Mouse (Mus musculus) left cerebral cortex, postnatal 10 days (tissue): ENCODE measurements at regions not wholly inside any gene's neighbourhood (a gene's known extent, or its start where the extent isn't known, plus 50 kb on each side); places are given as distances from the start of the nearest gene placed in this dataset.
A peak's percentile ranks its signal among the peaks of the same experiment; 100 is the strongest.
"Not testable (repeated sequence)": the region's sequence is repeated elsewhere in the genome, so short reads cannot be mapped to it uniquely, and the experiment has no call there.

Experiments used
- DNase-seq, 2 experiments: peaks; one replicate each; pipeline ENCODE4 v3.0.0; 2021 to 2022; ENCODE audit warnings: low spot score in 2 of 2, mixed read lengths in 1 of 2; ENCODE audit errors: extremely low spot score in 1 of 2
- intact Hi-C: fragments of 180-260 bp; cut with DNase I; formaldehyde crosslinking; loops from one replicate; pipeline ENCODE4 v1.15.1; 2025

DNA sequence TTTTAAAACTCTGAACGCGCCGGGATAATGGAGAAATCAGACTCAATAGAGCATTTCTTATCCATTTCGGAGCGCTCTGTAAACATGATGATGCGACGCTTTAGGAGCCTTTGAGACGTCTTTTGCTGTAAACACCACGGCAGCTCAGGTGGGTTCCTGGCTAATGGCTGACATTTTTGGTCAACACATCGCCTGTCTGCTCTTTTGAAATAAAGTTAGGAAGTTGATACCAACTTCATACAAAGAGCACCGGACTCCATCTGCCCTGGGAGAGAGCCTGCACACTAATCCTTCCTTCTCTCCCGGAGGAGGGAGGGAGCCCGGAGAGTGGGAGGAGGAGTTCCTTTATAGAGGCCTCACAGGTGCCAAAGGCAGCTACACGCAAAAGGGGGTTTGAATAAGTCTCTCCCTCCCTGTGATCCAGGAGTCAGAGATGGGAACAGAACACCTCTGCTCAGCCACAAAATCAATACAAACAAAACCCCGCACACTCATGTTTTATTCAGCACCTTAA is 63.8 kb upstream of the Srsf6 start:
- DNase-seq = no peak
- intact Hi-C loops = no loop called here

- intact Hi-C loops = no loop called here
- no peak for DNase-seq
Observed at GRCm38 (mm10) chr2:162866613-162867314, 64.6 kb upstream of the Srsf6 start.

DNA sequence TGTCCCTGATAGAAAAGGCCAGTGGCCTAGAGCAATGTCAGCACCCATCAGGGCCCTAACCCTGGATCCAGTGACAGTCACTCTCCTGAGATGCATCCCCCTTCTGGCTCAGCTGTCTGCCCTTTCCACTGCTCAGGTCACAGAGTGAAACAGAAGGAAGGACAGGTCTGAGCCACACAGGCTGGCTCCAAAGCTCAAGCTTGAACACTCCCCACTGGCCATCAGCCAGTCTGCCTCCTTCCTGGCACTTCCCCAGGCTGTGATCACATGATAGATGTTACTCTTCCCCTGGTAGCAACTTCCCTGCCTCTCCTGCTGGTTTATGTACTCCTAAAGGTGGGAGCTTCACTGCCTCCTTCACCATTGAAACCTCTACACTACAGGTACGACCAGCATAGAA is 66.8 kb upstream of the Srsf6 start:
- peak in 1 of 2 experiments; percentile 34 for DNase-seq
- intact Hi-C loops = no loop called here

GRCm38 (mm10) chr2:162854606-162855005 is 76.7 kb upstream of the Srsf6 start:
- DNase-seq = no peak

DNA sequence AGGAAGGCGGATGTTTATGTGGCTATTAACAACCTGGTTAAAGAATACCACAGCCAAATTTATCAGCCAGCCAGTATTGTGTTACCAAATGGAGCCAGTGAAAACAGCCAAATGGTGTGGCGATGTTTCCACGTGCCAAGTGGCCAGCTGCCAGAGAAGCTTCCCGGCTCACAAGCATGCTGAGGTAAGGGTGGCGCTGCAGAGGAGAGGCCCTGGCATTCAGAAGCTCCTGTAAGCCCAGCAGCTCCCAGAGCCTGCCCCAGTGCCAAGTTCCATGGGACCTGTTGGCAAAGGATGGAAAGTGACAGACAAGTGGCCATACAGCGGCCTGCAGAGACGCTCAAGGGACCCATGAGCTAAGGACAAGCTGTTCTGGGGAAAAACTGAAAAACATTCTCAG is 77.8 kb upstream of the Srsf6 start:
- DNase-seq = peak; percentile 21 to 62
- intact Hi-C loops = no loop called here

More at GRCm38 (mm10) chr2:162854606-162855005, 76.7 kb upstream of the Srsf6 start:
- intact Hi-C loops = no loop called here

GRCm38 (mm10) chr2:162841761-162842160 is 89.6 kb upstream of the Srsf6 start:
- DNase-seq, intact Hi-C loops: not testable (repeated sequence)

DNA sequence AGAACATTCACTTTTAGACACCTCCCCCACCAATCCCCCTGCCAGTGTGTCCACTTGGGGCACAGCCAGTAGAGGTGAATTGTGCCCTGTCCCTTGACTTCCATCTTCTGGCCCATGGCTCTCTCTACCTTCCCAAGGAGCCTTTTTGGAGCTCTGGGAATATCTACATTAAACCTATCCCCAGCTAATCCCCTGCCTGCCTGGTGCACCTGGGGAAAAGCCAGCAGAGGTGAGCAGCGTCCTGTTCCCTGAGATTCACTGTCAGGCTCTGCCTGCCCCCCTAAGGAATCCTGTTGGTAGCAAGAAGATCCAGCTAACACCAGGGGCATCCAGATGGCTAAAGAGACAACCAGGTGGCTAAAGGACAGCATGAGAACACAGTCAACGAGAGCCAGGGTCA is 93.6 kb upstream of the Srsf6 start:
- no peak for DNase-seq
- intact Hi-C loops = no loop called here

DNA sequence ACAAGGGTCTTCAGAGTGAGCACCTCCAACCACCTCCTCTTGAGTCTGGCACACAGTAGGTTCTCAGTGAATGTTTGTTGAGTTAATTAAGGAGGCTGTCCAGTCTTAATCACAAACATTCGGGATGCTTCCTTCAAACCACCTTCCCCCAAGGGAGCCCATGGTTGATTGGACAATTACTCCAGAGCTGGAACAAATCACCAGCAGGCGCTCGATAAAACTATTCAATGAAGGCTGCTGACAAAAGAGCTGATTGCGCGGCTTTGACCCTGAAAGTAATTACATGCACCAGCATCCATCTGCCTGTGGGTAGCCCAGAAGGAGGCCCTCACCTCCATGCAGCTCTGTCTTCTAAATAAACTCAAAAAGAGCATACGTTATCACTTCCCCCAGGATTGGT is 97.6 kb upstream of the Srsf6 start:
- intact Hi-C loops = no loop called here
- DNase-seq = no peak

GRCm38 (mm10) chr2:162818787-162819186 is 112.5 kb upstream of the Srsf6 start:
- intact Hi-C loops = no loop called here

GRCm38 (mm10) chr2:162814205-162814604 is 117.1 kb upstream of the Srsf6 start:
- DNase-seq = peak; percentile 5 to 35
- intact Hi-C loops = no loop called here

More at GRCm38 (mm10) chr2:162818787-162819186, 112.5 kb upstream of the Srsf6 start:
- peak in 1 of 2 experiments; percentile 35 for DNase-seq

- no peak for DNase-seq
- intact Hi-C loops = no loop called here
Observed at GRCm38 (mm10) chr2:162807747-162808146, 123.6 kb upstream of the Srsf6 start.

- intact Hi-C loops = no loop called here
Observed at GRCm38 (mm10) chr2:162796528-162796927, 134.8 kb upstream of the Srsf6 start.

GRCm38 (mm10) chr2:162794285-162794684 is 133.3 kb upstream of the Ptprt start:
- intact Hi-C loops = no loop called here
- DNase-seq = no peak

More at GRCm38 (mm10) chr2:162796528-162796927, 134.8 kb upstream of the Srsf6 start:
- no peak for DNase-seq

DNA sequence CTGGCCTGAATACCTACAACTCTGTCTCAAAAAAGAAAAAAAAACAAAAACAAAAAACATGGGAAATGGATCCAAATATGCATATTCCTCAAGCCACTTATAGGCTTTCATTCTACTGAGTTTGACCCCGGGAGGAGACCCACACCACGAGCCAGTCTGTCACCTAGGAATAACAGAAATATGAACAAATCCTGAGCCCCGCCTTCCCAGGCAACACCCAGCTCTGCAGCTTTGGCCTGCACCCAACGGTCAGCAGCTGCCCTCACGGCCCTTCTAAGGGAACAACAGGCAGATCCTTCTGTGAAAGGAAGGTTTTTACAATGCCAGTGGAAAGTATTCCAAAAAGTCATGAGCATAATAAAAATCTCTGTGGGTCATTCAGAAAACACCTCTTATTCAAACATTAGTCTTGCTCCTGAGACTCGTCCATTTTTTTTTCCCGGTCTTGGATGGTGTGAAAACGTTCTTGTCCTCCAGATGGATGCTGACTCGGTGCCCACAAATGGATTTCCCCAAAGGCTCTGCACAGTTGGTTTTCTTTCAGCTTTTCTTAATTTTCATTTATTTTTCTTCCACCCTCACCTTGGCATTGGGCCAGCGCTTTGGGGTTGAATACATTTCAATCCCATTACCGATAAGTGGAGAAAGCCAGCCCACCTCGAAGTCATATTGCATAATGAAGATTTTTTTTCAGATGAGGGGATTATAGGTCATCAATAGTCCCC is 130.6 kb upstream of the Ptprt start:
- peak in 1 of 2 experiments; percentile 40 for DNase-seq
- intact Hi-C loops = no loop called here

GRCm38 (mm10) chr2:162784176-162784813 is 123.3 kb upstream of the Ptprt start:
- no peak for DNase-seq
- intact Hi-C loops = no loop called here

- intact Hi-C loops = no loop called here
- DNase-seq = no peak
Observed at GRCm38 (mm10) chr2:162781599-162781998, 120.7 kb upstream of the Ptprt start.

- DNase-seq = peak; percentile 37 to 44
- intact Hi-C loops = no loop called here
Observed at GRCm38 (mm10) chr2:162776542-162776941, 115.6 kb upstream of the Ptprt start.

DNA sequence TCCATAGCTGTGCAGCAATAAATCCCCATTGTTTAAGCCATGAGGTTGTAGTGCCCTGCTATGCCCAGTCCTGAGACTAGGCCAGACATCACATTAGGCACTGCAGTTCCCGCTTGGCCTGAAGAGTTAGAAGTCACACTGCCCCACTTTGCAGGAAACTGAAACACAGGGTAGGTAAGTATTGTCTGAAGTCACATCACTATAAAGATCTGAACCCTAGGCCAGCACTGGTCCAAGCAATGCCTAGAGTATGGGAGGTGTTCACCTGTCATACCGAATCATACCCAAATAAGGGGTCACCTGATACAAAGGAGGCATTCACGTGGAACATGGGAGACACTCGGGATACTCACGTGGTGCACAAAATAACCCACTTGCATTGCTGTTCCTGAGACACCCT is 111.6 kb upstream of the Ptprt start:
- DNase-seq = no peak
- intact Hi-C loops = no loop called here

- no peak for DNase-seq
Observed at GRCm38 (mm10) chr2:162769711-162770428, 108.9 kb upstream of the Ptprt start.

More at GRCm38 (mm10) chr2:162769711-162770428, 108.9 kb upstream of the Ptprt start:
- intact Hi-C loops = no loop called here
